Mouse (Mus musculus) embryonic facial prominence, embryonic 11.5 days (tissue): ENCODE data around the gene Dock9. TPM values are rescaled to one million over a fixed set of nuclear protein-coding genes. Genes with fewer than 3 reads are reported as not detected.

Experiments
- ATAC-seq: fragments of 200-750 bp; cut with Nextera tagmentation; replicated peaks from 2 replicates; pipeline ENCODE4 v1.8.0; 2017; ENCODE audit warnings: low read depth; ENCODE audit not compliant: insufficient number of reproducible peaks, low FRiP score, low TSS enrichment
- DNase-seq: peaks from one replicate; pipeline ENCODE4 v3.0.0-alpha.2; 2015; ENCODE audit warnings: low spot score
- H3K27ac ChIP-seq: fragments of 300-500 bp; sonication (generic); replicated peaks from 2 replicates; pipeline ENCODE4 v1.5.1; 2014; ENCODE audit warnings: mild to moderate bottlenecking, low read depth, low read length, control low read depth
- H3K27me3 ChIP-seq: fragments of 300-500 bp; sonication (generic); 2 replicates; pipeline ENCODE4 v1.6.1; 2014; ENCODE audit warnings: mild to moderate bottlenecking, low read length, moderate library complexity, mixed read lengths; ENCODE audit not compliant: control insufficient read depth, insufficient read depth
- H3K36me3 ChIP-seq: fragments of 300-500 bp; sonication (generic); replicated peaks from 2 replicates; pipeline ENCODE4 v1.6.1; 2014; ENCODE audit warnings: low read depth, mild to moderate bottlenecking, low read length, moderate library complexity, mixed read lengths; ENCODE audit not compliant: control insufficient read depth, insufficient read depth
- H3K4me1 ChIP-seq: fragments of 300-500 bp; sonication (generic); 2 replicates; pipeline ENCODE4 v1.6.1; 2014; ENCODE audit warnings: low read length, mixed read lengths; ENCODE audit not compliant: control insufficient read depth, insufficient read depth
- H3K4me2 ChIP-seq: fragments of 300-500 bp; sonication (generic); 2 replicates; pipeline ENCODE4 v1.6.1; 2014; ENCODE audit warnings: low read depth, mild to moderate bottlenecking, control low read depth, low read length, moderate library complexity
- H3K4me3 ChIP-seq: fragments of 300-500 bp; sonication (generic); 2 replicates; pipeline ENCODE4 v1.5.1; 2014; ENCODE audit warnings: low read depth, low read length, control low read depth
- H3K9ac ChIP-seq: fragments of 300-500 bp; sonication (generic); replicated peaks from 2 replicates; pipeline ENCODE4 v1.6.1; 2014; ENCODE audit warnings: mild to moderate bottlenecking, control low read depth, low read length
- H3K9me3 ChIP-seq: fragments of 300-500 bp; sonication (generic); replicated peaks from 2 replicates; pipeline ENCODE4 v1.6.1; 2016; ENCODE audit warnings: mild to moderate bottlenecking, low read length, inconsistent platforms, mixed read lengths; ENCODE audit not compliant: control insufficient read depth
- WGBS: fragments of 180-500 bp; shearing (Covaris S2); extraction: QIAGEN DNeasy Blood & Tissue Kit; methylation state at CpG from one replicate; pipeline ENCODE4 v1.1.7; 2014; 5-methylcytosine and 5-hydroxymethylcytosine counted together
- polyA plus RNA-seq: library from polyadenylated mRNA; unstranded; fragments of >200 nt; fragmentation: Nextera tagmentation; extraction: Ambion mirVana; gene quantifications from 2 replicates; pipeline ENCODE4 v1.2.1, GENCODE M21; 2014

The Dock9 gene
- polyA plus RNA-seq, 1 experiment from 2014 or later, result 4.9 TPM

DNA sequence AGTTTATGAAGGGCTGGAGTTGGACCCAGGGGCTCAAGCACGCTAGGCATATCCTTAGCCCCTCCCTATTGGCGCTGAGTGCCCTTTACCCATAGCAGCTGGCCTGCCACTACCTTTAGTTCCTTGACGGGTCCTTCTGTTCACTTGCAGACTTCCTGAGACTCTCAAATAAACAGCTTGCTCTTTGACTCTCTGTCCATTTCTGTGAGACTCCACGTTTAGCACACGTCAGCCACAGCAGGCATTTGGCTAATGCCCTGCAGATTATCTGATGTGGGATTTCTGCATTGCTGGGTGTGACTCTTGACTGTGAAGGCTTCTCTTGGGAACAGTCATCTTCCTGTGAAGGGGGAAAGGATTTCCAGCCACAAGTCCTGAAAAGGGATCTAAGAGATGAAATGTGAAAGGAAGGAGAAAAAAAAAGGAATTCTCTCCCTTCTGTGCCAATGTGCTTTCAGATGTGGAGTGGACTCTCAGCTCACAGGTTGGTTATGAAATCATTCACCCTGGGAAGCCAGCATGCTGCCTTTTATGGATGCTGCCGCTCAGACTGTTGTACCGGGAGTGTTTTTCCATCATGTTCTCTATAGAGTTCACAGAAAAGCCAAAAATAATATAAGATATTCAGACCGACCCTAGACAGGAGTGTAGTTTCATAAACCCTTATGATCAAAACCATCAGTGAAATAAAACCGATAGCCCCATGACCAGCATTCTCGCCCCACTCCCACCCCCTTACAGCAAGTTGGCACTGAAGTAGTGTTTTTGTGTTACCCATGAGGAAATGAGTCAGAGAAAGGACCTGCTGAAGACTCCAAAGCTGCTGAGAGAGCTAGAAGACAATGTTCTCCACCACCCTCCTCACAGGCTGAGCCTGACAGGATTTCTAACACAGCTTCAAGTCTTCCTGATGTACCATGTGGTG lies 28.1 kb upstream of the Dock9 start:
- no peak for DNase-seq
- H3K27ac ChIP-seq, result no peak overlapping the region

DNA sequence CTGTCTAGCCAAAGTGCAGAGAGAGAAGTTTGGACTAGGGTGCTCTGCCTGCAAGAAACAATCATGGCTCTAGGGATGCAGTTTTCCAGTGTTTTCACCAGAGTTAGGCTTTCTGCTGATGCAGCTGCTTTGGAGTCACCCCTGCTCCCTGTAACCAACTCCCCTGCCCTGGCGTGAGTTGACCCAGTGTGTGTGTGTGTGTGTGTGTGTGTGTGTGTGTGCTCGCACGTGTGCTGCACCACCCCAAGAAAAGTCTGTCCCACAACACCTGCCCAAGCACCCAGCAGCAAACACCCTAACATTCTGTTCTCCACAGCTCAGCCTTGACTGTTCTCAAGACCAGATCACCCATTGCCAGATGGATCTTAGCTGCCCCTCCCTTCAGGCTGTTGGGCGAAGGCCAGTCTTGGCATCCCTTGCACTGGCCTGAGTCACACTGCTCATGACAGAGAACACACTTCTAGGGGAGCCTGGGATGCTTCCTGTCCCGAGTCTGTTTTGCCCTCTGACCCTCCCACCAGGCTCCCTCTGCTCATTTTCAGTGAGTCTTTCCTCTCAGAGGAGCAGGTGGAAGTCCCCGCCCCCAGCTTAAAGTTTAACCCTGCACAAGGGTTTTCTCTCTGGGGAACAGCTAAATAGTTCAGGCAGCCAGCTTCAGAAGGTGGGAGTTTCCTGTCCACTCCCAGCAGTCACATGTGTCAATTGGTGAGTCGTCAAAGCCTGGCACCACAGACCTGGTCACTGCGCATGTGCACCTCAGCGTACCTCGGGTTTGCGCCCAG lies 26.9 kb upstream of the Dock9 start:
- H3K27ac ChIP-seq, result no peak overlapping the region
- H3K36me3 ChIP-seq, result no peaks in the 10 kb centered on the region
- no peaks in the 10 kb centered on the region for H3K9me3 ChIP-seq
- ATAC-seq (no peak), DNase-seq (no peak)
- H3K27me3 ChIP-seq, result no peaks in the 10 kb centered on the region
- no peak overlapping the region for H3K4me2 ChIP-seq
- no peaks in the 10 kb centered on the region for H3K4me1 ChIP-seq
- H3K9ac ChIP-seq, result no peak overlapping the region
- WGBS, result 67% methylated on average over 11 of the region's 11 CpGs
- no peak overlapping the region for H3K4me3 ChIP-seq

More for the DNA sequence above, 28.1 kb upstream of the Dock9 start:
- Histone ChIP-seq H3K4me3 (no peak overlapping the region), H3K9ac (no peak overlapping the region), H3K4me2 (no peak overlapping the region), H3K36me3 (no peaks in the 10 kb centered on the region), H3K4me1 (no peaks in the 10 kb centered on the region), H3K9me3 (no peaks in the 10 kb centered on the region), H3K27me3 (no peaks in the 10 kb centered on the region)
- 76% methylated on average over 10 of the region's 10 CpGs for WGBS
- no peak for ATAC-seq

DNA sequence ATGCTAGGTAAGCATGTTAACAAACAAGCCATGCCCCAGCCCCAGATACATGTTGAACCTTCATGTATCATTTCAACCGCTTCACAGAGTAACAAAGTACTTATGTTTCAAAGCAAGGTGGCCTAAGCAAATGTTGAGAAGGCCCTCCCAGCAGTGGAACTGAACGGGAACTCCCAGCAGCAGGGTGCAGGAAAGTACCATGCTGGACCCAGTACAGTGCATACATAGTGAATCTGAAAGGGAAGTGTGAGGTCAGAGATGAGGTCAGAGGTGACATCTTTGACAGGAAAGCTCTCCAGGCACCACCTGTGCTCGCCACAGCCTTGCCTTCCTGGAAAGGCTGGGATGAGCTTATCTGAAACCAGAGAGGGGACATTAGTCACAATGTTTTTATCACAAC lies 25.4 kb upstream of the Dock9 start:
- H3K4me3 ChIP-seq, result no peak overlapping the region
- no peak overlapping the region for H3K9ac ChIP-seq
- DNase-seq, result no peak
- no peaks in the 10 kb centered on the region for H3K9me3 ChIP-seq
- H3K4me2 ChIP-seq, result no peak overlapping the region
- no peak for ATAC-seq
- no peak overlapping the region for H3K27ac ChIP-seq
- H3K27me3 ChIP-seq, result no peaks in the 10 kb centered on the region
- H3K36me3 ChIP-seq, result no peaks in the 10 kb centered on the region
- 60% methylated on average over 3 of the region's 3 CpGs for WGBS
- no peaks in the 10 kb centered on the region for H3K4me1 ChIP-seq

DNA sequence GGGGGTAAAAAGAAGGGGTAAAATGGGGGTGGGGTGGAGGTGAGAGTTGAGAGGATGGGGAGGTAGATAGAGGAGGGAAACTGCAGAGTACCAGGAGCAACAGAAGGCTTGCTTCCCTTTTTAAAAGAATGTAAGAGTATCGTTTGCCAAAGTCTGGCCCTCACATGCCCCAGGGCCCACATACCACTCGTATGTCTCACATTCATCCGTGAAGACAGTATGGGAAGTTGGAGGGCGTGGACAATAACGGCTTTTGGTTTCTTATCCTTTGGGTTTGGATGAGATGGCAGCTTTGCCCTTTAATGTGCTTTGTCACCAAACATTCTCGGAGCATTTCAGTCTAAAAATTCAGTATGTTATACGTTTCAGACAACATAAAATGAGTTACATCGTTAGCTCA lies 24.9 kb upstream of the Dock9 start:
- Histone ChIP-seq H3K4me1 (no peaks in the 10 kb centered on the region), H3K27ac (no peak overlapping the region), H3K27me3 (no peaks in the 10 kb centered on the region), H3K9me3 (no peaks in the 10 kb centered on the region), H3K9ac (no peak overlapping the region), H3K4me2 (no peak overlapping the region), H3K4me3 (no peak overlapping the region), H3K36me3 (no peaks in the 10 kb centered on the region)
- WGBS, result 70% methylated on average over 8 of the region's 8 CpGs
- ATAC-seq (no peak), DNase-seq (no peak)

DNA sequence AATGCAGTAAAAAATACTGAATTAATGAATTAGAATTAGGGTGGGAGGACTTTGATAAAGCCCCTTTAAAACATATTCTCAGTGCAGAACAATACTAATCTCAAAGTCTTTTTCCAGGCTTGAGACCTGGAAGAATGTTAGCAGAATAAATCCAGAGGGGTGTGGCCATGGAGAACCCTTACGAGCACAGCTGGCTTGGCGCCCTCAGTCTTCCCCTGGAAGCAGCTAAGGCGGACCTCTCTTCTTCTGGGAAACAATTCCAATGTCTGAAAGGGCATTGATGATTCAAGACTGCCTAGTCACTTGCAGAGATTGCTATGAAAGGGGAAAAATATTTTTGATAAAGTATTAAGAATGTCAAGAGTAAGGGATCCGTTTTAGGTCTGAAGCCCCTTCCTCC lies 9.2 kb upstream of the Dock9 start:
- Histone ChIP-seq H3K4me2 (no peak overlapping the region), H3K4me1 (no peaks in the 10 kb centered on the region), H3K27me3 (no peaks in the 10 kb centered on the region), H3K4me3 (no peak overlapping the region), H3K9ac (no peak overlapping the region), H3K9me3 (no peaks in the 10 kb centered on the region), H3K36me3 (no peaks in the 10 kb centered on the region), H3K27ac (no peak overlapping the region)
- no peak for ATAC-seq
- 77% methylated on average over 4 of the region's 4 CpGs for WGBS
- DNase-seq, result no peak

DNA sequence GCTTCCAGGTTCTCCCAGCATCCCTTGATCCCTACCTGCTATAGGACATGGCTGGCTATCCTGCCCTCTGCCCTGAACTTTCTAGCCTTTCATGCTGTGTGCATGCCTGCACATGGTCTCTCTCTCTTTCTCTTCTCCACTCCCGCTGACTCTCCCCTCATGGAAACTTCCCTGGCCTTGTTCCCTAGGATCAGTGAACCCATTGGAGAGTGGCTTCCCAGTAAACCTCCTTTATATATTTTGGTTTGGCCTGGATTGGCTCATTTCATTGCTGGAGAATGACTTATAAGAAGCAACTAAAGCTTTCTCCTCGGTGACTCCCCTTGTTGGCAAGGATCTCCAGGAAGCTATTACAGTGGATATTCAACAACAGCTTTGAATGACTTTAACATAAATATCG lies 8.7 kb upstream of the Dock9 start:
- no peaks in the 10 kb centered on the region for H3K4me1 ChIP-seq
- WGBS, result 71% methylated on average over 3 of the region's 3 CpGs
- no peak overlapping the region for H3K27ac ChIP-seq

DNA sequence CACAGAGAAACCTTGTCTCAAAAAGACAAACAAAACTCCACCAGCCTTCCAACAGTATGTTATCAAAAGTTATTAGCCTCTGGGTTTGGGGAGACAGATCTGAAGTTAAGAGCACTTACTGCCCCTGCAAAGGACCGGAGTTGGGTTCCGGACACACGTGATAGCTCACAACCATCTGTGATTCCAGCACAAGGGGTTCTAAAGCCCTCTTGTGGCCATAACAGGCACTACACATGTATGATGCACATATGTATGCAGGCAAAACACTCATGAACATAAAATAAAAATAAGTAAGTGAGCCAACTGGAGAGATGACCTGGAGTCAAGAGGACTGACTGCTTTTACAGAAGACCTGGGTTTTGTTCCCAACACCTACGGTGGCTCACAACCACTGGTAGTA lies 6.8 kb upstream of the Dock9 start:
- no peak overlapping the region for H3K4me2 ChIP-seq
- DNase-seq (peak; percentile 45), ATAC-seq (no peak)
- H3K27me3 ChIP-seq, result no peaks in the 10 kb centered on the region
- H3K9ac ChIP-seq, result no peak overlapping the region
- no peak overlapping the region for H3K27ac ChIP-seq
- no peaks in the 10 kb centered on the region for H3K9me3 ChIP-seq
- H3K4me3 ChIP-seq, result no peak overlapping the region
- no peaks in the 10 kb centered on the region for H3K36me3 ChIP-seq
- 83% methylated on average over 4 of the region's 4 CpGs for WGBS
- no peaks in the 10 kb centered on the region for H3K4me1 ChIP-seq

More for the DNA sequence above, 8.7 kb upstream of the Dock9 start:
- no peaks in the 10 kb centered on the region for H3K36me3 ChIP-seq
- H3K4me2 ChIP-seq, result no peak overlapping the region
- no peak overlapping the region for H3K9ac ChIP-seq
- ATAC-seq (no peak), DNase-seq (no peak)
- H3K27me3 ChIP-seq, result no peaks in the 10 kb centered on the region
- H3K4me3 ChIP-seq, result no peak overlapping the region
- H3K9me3 ChIP-seq, result no peaks in the 10 kb centered on the region

DNA sequence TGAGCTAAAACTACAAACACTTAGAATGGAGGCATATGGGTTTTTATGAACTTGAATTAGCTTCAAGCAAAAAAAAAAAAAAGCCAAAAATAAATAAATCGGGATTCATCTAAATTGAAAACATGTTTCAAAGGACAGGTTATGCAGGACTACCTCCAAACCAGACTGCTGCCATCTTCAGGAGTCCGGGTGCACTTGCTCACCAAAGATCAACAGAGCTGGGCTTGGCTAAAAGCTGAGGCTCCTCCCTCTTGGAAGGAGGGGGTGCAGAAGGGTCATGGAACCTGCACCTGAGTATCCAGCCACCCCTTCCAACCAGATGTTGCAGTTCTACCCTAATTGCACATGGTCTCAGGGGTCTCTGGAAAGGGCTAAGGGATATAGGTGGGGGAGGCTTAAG lies 3.3 kb upstream of the Dock9 start:
- H3K27ac ChIP-seq, result no peak overlapping the region
- no peaks in the 10 kb centered on the region for H3K36me3 ChIP-seq
- no peaks in the 10 kb centered on the region for H3K4me1 ChIP-seq
- H3K9ac ChIP-seq, result no peak overlapping the region
- no peaks in the 10 kb centered on the region for H3K9me3 ChIP-seq
- no peak for ATAC-seq
- peak; percentile 34 for DNase-seq
- no peak overlapping the region for H3K4me3 ChIP-seq
- no peak overlapping the region for H3K4me2 ChIP-seq
- H3K27me3 ChIP-seq, result peaks cover 7% of the 10 kb centered on the region
- 21% methylated on average over 2 of the region's 2 CpGs for WGBS
